Mouse (Mus musculus) midbrain, embryonic 10.5 days (tissue): ENCODE data around the gene Cryga. TPM values are rescaled to one million over a fixed set of nuclear protein-coding genes. Genes with fewer than 3 reads are reported as not detected.
A peak's percentile ranks its signal among the peaks of the same experiment; 100 is the strongest.

ENCODE experiments used
- DNase-seq: peaks from one replicate; pipeline ENCODE4 v3.0.0-alpha.2; 2017; ENCODE audit warnings: low spot score
- H3K27ac ChIP-seq: fragments of 300-500 bp; sonication (generic); replicated peaks from 2 replicates; pipeline ENCODE4 v1.5.1; 2016; ENCODE audit warnings: mild to moderate bottlenecking
- H3K27me3 ChIP-seq: fragments of 300-500 bp; sonication (generic); 2 replicates; pipeline ENCODE4 v1.6.1; 2016; ENCODE audit warnings: low read depth, mild to moderate bottlenecking; ENCODE audit not compliant: poor library complexity, severe bottlenecking
- H3K36me3 ChIP-seq: fragments of 300-500 bp; sonication (generic); 2 replicates; pipeline ENCODE4 v1.6.1; 2016; ENCODE audit warnings: mild to moderate bottlenecking, moderate library complexity
- H3K4me1 ChIP-seq: fragments of 300-500 bp; sonication (generic); 2 replicates; pipeline ENCODE4 v1.6.1; 2016
- H3K4me3 ChIP-seq: fragments of 300-500 bp; sonication (generic); 2 replicates; pipeline ENCODE4 v1.5.1; 2016; ENCODE audit warnings: mild to moderate bottlenecking, moderate library complexity
- H3K9me3 ChIP-seq: fragments of 300-500 bp; sonication (generic); replicated peaks from 2 replicates; pipeline ENCODE4 v1.6.1; 2016; ENCODE audit warnings: mild to moderate bottlenecking
- WGBS: fragments of 180-500 bp; shearing (Covaris S2); methylation state at CpG from one replicate; pipeline ENCODE4 v1.1.7; 2016; 5-methylcytosine and 5-hydroxymethylcytosine counted together
- polyA plus RNA-seq: library from polyadenylated mRNA; unstranded; fragments of >200 nt; fragmentation: Nextera tagmentation; extraction: Ambion mirVana; gene quantifications from 2 replicates; pipeline ENCODE4 v1.2.1, GENCODE M21; 2016

The Cryga gene
- polyA plus RNA-seq: not detected in 2 replicates

GRCm38 (mm10) chr1:65103273-65103672 lies at the start of gene Cryga:
TSS of gene Cryga (minus strand) at chr1:65103373.
- Histone ChIP-seq H3K4me1 (no peaks in the 10 kb centered on the region), H3K9me3 (no peaks in the 10 kb centered on the region), H3K27ac (no peak within 1 kb of the TSS), H3K4me3 (no peak within 1 kb of the TSS), H3K36me3 (no peaks in the 10 kb centered on the region), H3K27me3 (no peaks in the 10 kb centered on the region)
- no peak for DNase-seq
- 93% methylated on average over 11 of the region's 11 CpGs for WGBS

DNA sequence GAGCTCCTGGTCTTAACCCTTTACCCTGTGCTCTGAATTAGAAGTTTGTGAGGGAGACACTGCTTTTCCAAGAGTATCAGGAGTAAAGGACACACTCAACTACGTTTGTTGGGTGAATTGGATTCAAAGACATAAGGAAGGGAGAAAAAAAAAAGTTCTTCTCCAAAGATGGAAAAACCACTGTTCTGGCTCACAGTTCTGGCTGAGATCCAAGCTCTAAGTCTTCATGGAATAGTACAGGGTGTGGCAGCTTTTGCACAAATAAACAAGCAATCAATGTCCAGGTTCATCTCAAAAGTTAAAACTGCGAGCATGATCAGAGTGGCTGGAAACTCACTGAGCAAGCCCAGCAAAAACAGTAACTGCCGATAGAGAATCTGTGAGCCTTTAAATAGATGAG lies 44.8 kb upstream of the Cryga start:
- WGBS: 90% methylated on average over 3 of the region's 3 CpGs
- Histone ChIP-seq H3K36me3 (no peaks in the 10 kb centered on the region), H3K27me3 (no peaks in the 10 kb centered on the region), H3K4me1 (no peaks in the 10 kb centered on the region), H3K4me3 (no peak overlapping the region), H3K27ac (no peak overlapping the region), H3K9me3 (no peaks in the 10 kb centered on the region)
- DNase-seq: no peak

DNA sequence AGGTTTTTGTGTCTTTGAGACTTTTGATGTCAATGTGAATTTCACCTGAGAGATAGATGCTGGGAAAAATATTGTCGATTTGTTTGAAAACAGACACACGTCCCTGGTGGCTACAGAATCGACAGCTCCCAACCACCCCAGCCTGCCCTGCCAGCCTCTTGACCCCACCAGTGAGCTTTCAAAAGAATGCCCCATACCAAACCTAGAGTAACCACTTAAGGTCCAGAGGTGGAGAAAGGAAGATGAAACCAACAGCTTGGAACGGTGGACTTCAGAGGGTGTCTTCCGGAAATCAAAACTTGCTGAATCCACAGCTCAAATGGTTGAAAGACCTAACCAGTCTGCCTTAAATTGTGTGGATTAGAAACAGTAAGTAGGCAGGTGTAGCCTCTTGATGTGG lies 44.2 kb upstream of the Cryga start:
- 95% methylated on average over 5 of the region's 5 CpGs for WGBS
- Histone ChIP-seq H3K27me3 (no peaks in the 10 kb centered on the region), H3K9me3 (no peaks in the 10 kb centered on the region), H3K27ac (no peak overlapping the region), H3K36me3 (no peaks in the 10 kb centered on the region), H3K4me1 (no peaks in the 10 kb centered on the region), H3K4me3 (no peak overlapping the region)
- no peak for DNase-seq

DNA sequence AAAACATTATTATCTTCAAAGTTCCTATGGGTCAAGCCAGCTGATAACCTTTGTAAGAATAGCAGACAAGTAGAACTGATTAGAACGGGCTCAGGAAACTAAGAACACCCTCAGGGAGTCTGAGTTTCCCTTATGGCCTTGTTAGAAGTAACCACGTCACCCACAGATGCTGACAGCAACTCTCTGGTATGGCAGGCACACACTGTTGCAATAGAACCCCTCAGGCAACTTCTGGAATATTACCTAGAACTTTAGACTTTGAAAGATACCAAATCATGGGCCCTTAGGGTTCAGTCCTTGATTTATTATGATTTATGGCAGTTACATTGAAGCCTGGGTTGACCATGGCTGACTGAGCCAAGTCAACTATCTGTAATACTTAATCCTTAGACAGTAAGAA lies 43.4 kb upstream of the Cryga start:
- DNase-seq: no peak
- H3K27ac ChIP-seq: no peak overlapping the region
- 74% methylated on average over 2 of the region's 2 CpGs for WGBS
- H3K27me3 ChIP-seq: no peaks in the 10 kb centered on the region
- H3K36me3 ChIP-seq: no peaks in the 10 kb centered on the region
- no peaks in the 10 kb centered on the region for H3K4me1 ChIP-seq
- no peaks in the 10 kb centered on the region for H3K9me3 ChIP-seq
- H3K4me3 ChIP-seq: no peak overlapping the region

- 93% methylated on average over 2 of the region's 2 CpGs for WGBS
- DNase-seq: no peak
- Histone ChIP-seq H3K36me3 (no peaks in the 10 kb centered on the region), H3K27me3 (no peaks in the 10 kb centered on the region), H3K4me1 (no peaks in the 10 kb centered on the region), H3K27ac (no peak overlapping the region), H3K9me3 (no peaks in the 10 kb centered on the region), H3K4me3 (no peak overlapping the region)
Observed at GRCm38 (mm10) chr1:65144783-65145182, 41.6 kb upstream of the Cryga start.

GRCm38 (mm10) chr1:65137560-65137959 lies 34.4 kb upstream of the Cryga start:
- DNase-seq: no peak
- Histone ChIP-seq H3K4me1 (no peaks in the 10 kb centered on the region), H3K9me3 (no peaks in the 10 kb centered on the region), H3K36me3 (no peaks in the 10 kb centered on the region), H3K27ac (no peak overlapping the region), H3K4me3 (no peak overlapping the region), H3K27me3 (no peaks in the 10 kb centered on the region)
- WGBS: 93% methylated on average over 6 of the region's 6 CpGs

DNA sequence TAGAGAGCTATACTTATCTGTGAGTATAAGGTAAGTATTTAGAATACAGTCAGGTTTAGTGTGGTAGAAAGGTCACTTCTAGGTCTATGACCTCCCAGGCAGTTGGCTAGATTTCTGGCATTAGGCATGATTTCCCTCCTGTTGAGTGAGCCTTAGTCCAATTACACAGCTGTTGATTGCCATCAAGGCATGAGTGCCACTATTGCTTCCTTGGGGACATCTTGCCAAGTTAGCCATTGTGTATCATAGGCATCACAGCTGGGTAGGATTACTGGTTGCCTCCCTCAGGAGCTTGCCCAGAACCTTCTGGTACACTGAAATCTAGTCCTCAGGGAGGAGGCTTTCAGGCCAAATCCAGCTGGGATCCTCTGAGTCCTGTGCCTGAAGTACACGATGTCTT lies 29.7 kb upstream of the Cryga start:
- no peak overlapping the region for H3K27ac ChIP-seq
- no peak for DNase-seq
- no peaks in the 10 kb centered on the region for H3K36me3 ChIP-seq
- no peaks in the 10 kb centered on the region for H3K9me3 ChIP-seq
- 76% methylated on average over 1 of the region's 1 CpGs for WGBS
- H3K4me3 ChIP-seq: no peak overlapping the region
- H3K4me1 ChIP-seq: no peaks in the 10 kb centered on the region
- no peaks in the 10 kb centered on the region for H3K27me3 ChIP-seq

DNA sequence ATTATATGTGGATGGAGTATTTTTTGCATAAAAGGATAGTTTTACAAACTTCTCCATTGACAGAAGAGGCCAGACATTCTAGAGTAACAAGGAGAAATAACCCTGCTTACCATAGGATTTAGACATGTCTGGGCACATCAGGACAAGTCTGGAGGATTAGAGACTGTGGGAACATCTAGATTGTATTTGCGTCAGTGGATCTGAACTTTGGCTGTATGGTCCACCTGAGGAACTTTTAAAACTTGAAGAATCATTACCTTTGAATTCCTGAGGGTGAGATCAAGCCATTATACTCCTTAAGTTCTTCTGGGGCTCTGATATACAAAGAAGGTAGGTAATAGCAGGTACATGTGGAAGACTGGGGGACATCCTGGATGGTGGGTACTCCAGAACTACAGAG lies 28.5 kb upstream of the Cryga start:
- DNase-seq: no peak
- H3K4me3 ChIP-seq: no peak overlapping the region
- no peaks in the 10 kb centered on the region for H3K27me3 ChIP-seq
- no peak overlapping the region for H3K27ac ChIP-seq
- H3K4me1 ChIP-seq: no peaks in the 10 kb centered on the region
- no peaks in the 10 kb centered on the region for H3K36me3 ChIP-seq
- WGBS: 87% methylated on average over 1 of the region's 1 CpGs
- H3K9me3 ChIP-seq: no peaks in the 10 kb centered on the region

DNA sequence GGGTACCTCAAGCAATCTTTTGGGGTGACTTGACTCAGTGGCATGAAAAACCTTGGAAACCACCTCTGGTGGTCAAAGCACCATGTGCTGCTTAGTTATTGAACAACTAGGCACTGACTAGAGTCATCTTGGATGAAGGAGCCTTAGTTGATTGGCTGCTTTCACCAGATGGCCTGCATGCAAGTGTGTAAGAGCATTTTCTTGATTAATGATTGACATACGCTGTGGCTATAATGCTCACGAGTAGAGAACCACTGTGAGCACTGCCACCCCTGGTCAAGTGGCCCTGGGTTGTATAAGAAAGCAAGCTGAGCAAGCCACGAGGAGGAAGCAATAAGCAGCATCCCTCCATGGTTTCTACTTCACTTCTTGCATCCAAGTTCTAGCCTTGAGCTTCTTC lies 27.1 kb upstream of the Cryga start:
- Histone ChIP-seq H3K27me3 (no peaks in the 10 kb centered on the region), H3K4me3 (no peak overlapping the region), H3K4me1 (no peaks in the 10 kb centered on the region), H3K9me3 (no peaks in the 10 kb centered on the region), H3K36me3 (no peaks in the 10 kb centered on the region), H3K27ac (no peak overlapping the region)
- no peak for DNase-seq
- WGBS: 81% methylated on average over 3 of the region's 3 CpGs

DNA sequence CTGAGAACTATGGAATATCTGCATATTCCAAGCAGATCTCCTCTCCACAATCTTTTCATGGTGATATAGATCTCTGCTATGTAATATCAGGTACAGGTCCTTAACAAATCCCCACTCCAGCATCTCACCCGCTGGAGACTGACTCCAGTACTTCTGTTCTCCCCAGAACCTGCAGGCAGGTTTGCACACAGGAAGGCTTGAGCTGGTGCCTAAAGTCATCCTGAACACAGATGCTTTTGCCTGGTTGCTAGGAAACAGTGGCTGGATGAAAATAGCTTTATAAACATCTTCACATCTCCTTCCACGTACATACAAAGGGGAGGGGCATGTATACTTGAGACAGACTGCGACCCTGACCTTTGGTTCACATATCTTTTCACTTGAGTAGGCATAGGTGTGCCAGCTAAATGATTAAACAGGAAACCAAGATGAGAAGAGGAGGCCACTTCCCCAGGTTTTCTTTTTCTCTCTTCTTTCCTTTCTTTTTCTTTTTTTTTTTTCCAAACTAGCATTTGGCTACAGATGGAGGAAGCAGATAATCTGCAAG lies 26.5 kb upstream of the Cryga start:
- Histone ChIP-seq H3K36me3 (no peaks in the 10 kb centered on the region), H3K9me3 (no peaks in the 10 kb centered on the region), H3K27me3 (no peaks in the 10 kb centered on the region), H3K4me1 (no peaks in the 10 kb centered on the region), H3K27ac (no peak overlapping the region), H3K4me3 (no peak overlapping the region)
- 85% methylated on average over 3 of the region's 3 CpGs for WGBS
- no peak for DNase-seq

- no peak for DNase-seq
- Histone ChIP-seq H3K4me3 (peak within 1 kb of the TSS; percentile 40; the same call in 1 of the 2 replicates), H3K4me1 (peaks cover 5% of the 10 kb centered on the region; the same call in 1 of the 2 replicates), H3K9me3 (no peaks in the 10 kb centered on the region), H3K36me3 (no peaks in the 10 kb centered on the region), H3K27ac (no peak within 1 kb of the TSS), H3K27me3 (no peaks in the 10 kb centered on the region)
- 32% methylated on average over 9 of the region's 9 CpGs for WGBS
Observed at GRCm38 (mm10) chr1:65122574-65123372, 19.6 kb upstream of the Cryga start, which contains the start of gene D630023F18Rik. TSS of gene D630023F18Rik (minus strand) at chr1:65123214.

DNA sequence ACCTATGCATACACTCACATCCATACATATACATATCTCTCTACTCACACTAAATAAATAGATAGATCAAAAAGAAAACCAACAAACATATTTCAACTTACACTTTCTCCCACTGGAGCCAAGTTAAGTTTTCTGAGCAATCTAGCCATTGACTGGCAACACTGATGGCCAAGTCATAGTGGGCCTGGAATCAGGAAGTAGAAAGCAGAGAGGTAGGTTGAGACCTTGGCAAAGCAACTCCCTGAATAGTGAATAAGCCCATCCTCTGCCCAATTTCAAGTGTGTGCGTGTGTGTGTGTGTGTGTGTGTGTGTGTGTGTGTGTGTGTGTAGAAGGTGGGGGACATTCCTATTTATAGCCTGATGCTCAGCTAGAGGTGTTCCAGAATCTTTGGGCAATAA lies 16.3 kb upstream of the Cryga start, which contains the start of gene Gm28845:
Gm28845 (minus strand) TSS at position 121 of the 400 bp plus-strand sequence.
- Histone ChIP-seq H3K27me3 (no peaks in the 10 kb centered on the region), H3K36me3 (no peaks in the 10 kb centered on the region), H3K27ac (no peak within 1 kb of the TSS), H3K9me3 (no peaks in the 10 kb centered on the region), H3K4me3 (no peak within 1 kb of the TSS), H3K4me1 (peaks cover 5% of the 10 kb centered on the region; the same call in 1 of the 2 replicates)
- 84% methylated on average over 1 of the region's 1 CpGs for WGBS
- DNase-seq: no peak

- WGBS: 85% methylated on average over 8 of the region's 8 CpGs
- H3K36me3 ChIP-seq: no peaks in the 10 kb centered on the region
- H3K27ac ChIP-seq: no peak overlapping the region
- peaks cover 5% of the 10 kb centered on the region; the same call in 1 of the 2 replicates for H3K4me1 ChIP-seq
- no peaks in the 10 kb centered on the region for H3K27me3 ChIP-seq
- no peak overlapping the region for H3K4me3 ChIP-seq
- H3K9me3 ChIP-seq: no peaks in the 10 kb centered on the region
- DNase-seq: no peak
Observed at GRCm38 (mm10) chr1:65118150-65118913, 15.2 kb upstream of the Cryga start.
